Mouse (Mus musculus) macrophage (primary cell): Measurements from ENCODE around the gene Plcd3. TPM values are rescaled to one million over a fixed set of nuclear protein-coding genes. Genes with fewer than 3 reads are reported as not detected.

ENCODE experiments used
- H3K27ac ChIP-seq: fragments of 350-480 bp; formaldehyde crosslinking; 2 replicates; pipeline ENCODE4 v1.9.0; 2021
- H3K36me3 ChIP-seq: fragments of 350-480 bp; formaldehyde crosslinking; 2 replicates; pipeline ENCODE4 v1.9.0; 2021; ENCODE audit errors: inconsistent target
- H3K4me3 ChIP-seq: fragments of 350-480 bp; formaldehyde crosslinking; 2 replicates; pipeline ENCODE4 v1.9.0; 2021; ENCODE audit errors: inconsistent target
- H3K79me2 ChIP-seq: fragments of 350-480 bp; formaldehyde crosslinking; 2 replicates; pipeline ENCODE4 v1.9.0; 2021; ENCODE audit errors: inconsistent target
- WGBS: methylation state at CpG from one replicate; pipeline ENCODE4 v1.1.7; 2026; ENCODE audit warnings: inconsistent platforms; ENCODE audit not compliant: missing documents; 5-methylcytosine and 5-hydroxymethylcytosine counted together
- polyA plus RNA-seq: library from polyadenylated mRNA; stranded (reverse); fragments of 250-400 nt; gene quantifications from 3 replicates; pipeline ENCODE4 v1.2.4, GENCODE M21; 2018; ENCODE audit warnings: inconsistent platforms
- total RNA-seq, 78 experiments: library from RNA; depleted of rRNA; stranded (reverse); fragments of 250-400 nt; gene quantifications; 1 replicate in 9 of 78; 2 replicates in 24 of 78; 3 replicates in 43 of 78; 4 replicates in 2 of 78; pipeline ENCODE4 v1.2.4; 2018; ENCODE audit warnings: inconsistent platforms in 56 of 78

Gene Plcd3
- 1 to 10 TPM in 2 of 26 experiments, under 1 TPM in 12, not detected in 12; 0.24 to 2.5 (median 0.41) TPM for total RNA-seq (2018; cell fraction: chromatin; rRNA removed)
- under 1 TPM in 15 of 26 experiments, not detected in 11; 0.04 to 0.25 (median 0.09) TPM for total RNA-seq (2018; cell fraction: cytosol; rRNA removed)
- total RNA-seq (2018; cell fraction: nucleus; rRNA removed): 1 to 10 TPM in 1 of 26 experiments, under 1 TPM in 6, not detected in 19; 0.12 to 1.1 (median 0.25) TPM
- 0.07 to 0.21 TPM in 2 of 3 replicates, not detected in the other for polyA plus RNA-seq

GRCm38 (mm10) chr11:103101481-103101865 lies at the start of gene Plcd3, which contains the start of gene Acbd4:
Plcd3 (minus strand) TSS chr11:103101658.
Acbd4 (plus strand) TSS chr11:103101682.
- WGBS: 2% methylated on average over 34 of the region's 34 CpGs
- no peak within 1 kb of the TSS for H3K27ac ChIP-seq
- H3K79me2 ChIP-seq: no peaks in the 10 kb centered on the region
- H3K4me3 ChIP-seq: peak within 1 kb of the TSS; percentile 24
- H3K36me3 ChIP-seq: no peaks in the 10 kb centered on the region

DNA sequence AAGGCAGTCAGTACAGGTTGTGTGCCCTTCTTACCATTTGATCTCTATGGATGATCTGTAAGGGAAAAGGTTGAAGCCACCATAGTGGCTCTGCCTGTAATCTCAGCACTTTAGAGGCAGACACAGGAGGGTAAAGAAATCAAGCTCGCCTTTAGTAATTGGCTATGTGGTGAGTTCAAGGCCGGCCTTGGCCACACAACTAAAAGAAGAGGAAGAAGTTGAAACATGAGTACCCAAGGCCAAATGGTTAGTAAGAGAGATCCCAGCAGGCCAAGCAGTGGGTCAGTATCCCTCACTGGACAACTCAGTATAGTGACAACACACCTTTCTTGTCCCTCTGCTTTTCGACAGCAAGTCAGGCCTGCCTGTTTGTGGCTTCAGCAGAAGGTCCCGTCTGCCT lies 48.3 kb upstream of the Plcd3 start:
- no peak overlapping the region for H3K27ac ChIP-seq
- H3K4me3 ChIP-seq: no peak overlapping the region
- WGBS: 97% methylated on average over 4 of the region's 4 CpGs
- no peaks in the 10 kb centered on the region for H3K36me3 ChIP-seq
- no peaks in the 10 kb centered on the region for H3K79me2 ChIP-seq

GRCm38 (mm10) chr11:103147766-103148165 lies 46.3 kb upstream of the Plcd3 start:
- H3K79me2 ChIP-seq: no peaks in the 10 kb centered on the region
- WGBS: 70% methylated on average over 4 of the region's 4 CpGs
- H3K27ac ChIP-seq: peak overlapping the region; percentile 91
- no peaks in the 10 kb centered on the region for H3K36me3 ChIP-seq
- H3K4me3 ChIP-seq: no peak overlapping the region

GRCm38 (mm10) chr11:103146386-103146785 lies 44.9 kb upstream of the Plcd3 start:
- Histone ChIP-seq H3K36me3 (no peaks in the 10 kb centered on the region), H3K79me2 (no peaks in the 10 kb centered on the region), H3K27ac (peak overlapping the region; percentile 91), H3K4me3 (no peak overlapping the region)
- 33% methylated on average over 4 of the region's 4 CpGs for whole genome bisulfite sequencing

DNA sequence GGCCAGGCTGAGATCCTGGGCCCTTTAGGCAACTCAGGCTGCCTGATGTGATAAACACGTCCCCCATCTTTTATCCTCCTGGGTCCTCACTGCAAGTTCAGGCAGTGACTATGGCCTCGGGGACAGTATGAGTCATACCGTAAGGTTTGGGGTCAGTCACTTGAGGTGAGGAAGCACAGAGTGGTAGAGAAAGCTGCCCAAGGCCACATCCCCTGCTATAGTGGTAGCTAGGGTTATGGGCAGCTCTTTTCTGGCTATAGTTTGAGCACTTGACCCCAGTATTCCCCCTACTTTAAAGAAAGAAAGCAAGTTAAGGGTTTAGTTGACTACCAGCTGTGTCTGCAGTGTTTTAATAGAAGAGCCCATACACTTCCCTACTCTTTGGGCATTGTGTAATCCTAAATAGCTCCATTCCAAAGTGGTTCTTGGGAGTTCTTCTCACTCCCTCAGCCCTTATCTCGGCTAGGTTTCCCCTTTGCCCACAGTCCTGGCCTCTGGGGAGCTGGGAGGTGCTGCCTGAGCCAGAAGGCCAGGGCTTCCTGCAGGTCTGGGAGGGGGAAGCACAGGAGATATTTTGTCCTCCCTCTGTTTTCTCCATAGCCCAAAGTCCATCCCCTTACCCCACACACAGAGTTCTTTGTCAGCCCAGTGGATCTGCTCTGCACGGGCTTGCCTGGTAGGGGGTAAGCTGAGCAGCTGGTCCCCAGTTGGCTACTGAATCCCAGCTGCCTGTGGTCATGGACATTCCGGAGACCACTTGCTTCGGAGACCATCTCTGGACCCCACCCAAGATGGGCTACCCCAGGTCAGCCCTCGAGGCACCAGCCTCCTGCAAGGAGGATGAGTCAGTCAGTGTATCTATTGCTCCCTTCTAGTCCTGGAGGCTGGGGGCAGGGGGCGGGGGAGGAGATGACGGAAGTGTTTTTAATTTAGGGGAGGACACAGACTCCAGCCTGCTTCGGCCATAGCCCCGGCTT lies 43.1 kb upstream of the Plcd3 start:
- Histone ChIP-seq H3K79me2 (no peaks in the 10 kb centered on the region), H3K4me3 (no peak overlapping the region), H3K27ac (peak overlapping the region; percentile 15; the same call in 1 of the 2 replicates), H3K36me3 (no peaks in the 10 kb centered on the region)
- 72% methylated on average over 12 of the region's 12 CpGs for WGBS

DNA sequence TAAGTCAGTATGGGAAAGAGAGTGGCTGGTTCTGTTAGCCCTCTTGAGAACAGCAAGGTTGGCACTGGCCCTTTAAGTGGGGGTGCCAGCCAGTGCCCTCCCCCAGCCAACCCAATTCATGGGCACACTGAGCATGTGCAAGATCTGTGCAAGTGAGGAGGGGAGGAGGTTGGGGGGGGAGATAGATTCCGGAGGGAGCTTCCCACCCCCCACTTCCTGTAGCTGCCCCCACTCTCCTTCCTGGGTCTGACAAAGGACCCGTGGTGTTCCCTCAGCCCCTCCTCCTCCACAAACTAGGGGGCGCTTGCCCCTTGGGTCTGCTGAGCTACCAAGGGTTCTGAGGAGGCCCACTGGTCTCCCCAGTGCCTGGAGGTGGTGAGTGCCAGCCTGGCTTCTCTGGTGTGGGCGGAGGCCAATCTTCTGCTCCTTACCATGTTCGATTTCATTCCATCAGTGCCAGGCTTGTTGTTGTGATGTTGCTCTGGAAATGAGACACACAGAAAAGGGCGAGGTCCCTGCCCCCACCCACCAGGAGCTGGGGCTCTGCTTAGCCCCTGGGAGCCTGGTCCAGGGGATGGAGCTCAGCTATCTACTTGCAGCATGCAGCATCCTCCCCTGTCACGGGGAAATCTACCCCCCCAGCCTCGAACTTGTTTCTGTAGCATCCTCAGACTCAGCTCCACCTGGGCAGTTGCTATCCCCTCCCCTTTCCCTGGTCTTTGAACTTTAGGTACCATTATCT lies 41.2 kb upstream of the Plcd3 start:
- Histone ChIP-seq H3K79me2 (no peaks in the 10 kb centered on the region), H3K36me3 (no peaks in the 10 kb centered on the region), H3K4me3 (no peak overlapping the region), H3K27ac (peak overlapping the region; percentile 25; the same call in 1 of the 2 replicates)
- 36% methylated on average over 8 of the region's 8 CpGs for WGBS

DNA sequence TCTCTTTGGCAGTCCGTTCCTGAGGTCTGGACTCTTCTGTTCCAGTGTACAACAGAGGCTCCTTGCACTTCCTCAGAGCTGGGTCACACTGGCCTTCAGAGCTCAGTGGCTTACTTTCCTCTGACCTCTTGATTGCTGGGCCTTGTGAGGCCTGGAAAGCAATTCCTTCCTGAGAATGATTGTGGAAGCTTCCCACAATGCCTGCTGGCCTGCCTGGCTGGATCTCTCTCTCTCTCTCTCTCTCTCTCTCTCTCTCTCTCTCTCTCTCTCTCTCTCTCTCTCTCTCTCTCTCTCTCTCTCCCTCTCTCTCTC lies 40.4 kb upstream of the Plcd3 start:
- 40% methylated on average over 1 of the region's 1 CpGs for WGBS
- no peak overlapping the region for H3K4me3 ChIP-seq
- H3K79me2 ChIP-seq: no peaks in the 10 kb centered on the region
- H3K36me3 ChIP-seq: no peaks in the 10 kb centered on the region
- H3K27ac ChIP-seq: 0 out of 2 replicates have a peak overlapping the region, but pooled peaks have one; percentile 3

- Histone ChIP-seq H3K27ac (0 out of 2 replicates have a peak overlapping the region, but pooled peaks have one; percentile 3), H3K36me3 (no peaks in the 10 kb centered on the region), H3K4me3 (no peak overlapping the region), H3K79me2 (no peaks in the 10 kb centered on the region)
- 82% methylated on average over 8 of the region's 11 CpGs for WGBS
Measured at GRCm38 (mm10) chr11:103141101-103141943, 39.9 kb upstream of the Plcd3 start.

DNA sequence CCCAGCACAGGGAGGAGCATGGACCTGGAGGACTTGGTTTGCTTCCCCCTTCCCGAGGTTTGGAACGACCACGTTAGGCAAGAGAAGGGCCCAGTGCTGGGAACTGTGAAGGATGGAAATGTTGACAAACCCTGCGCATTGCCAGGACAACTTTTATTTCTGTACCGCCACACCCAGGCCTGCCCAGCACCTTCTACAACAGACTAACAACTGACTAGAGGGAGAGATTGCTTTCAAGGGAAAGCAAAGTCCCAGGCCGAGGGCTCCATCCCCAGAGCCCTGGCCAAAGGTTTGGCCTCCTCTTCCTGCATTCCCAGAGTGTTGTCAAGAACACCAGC lies 39.3 kb upstream of the Plcd3 start:
- 90% methylated on average over 6 of the region's 6 CpGs for WGBS

GRCm38 (mm10) chr11:103139951-103140762 lies 38.7 kb upstream of the Plcd3 start:
- no peak overlapping the region for H3K4me3 ChIP-seq

More for the DNA sequence above, 39.3 kb upstream of the Plcd3 start:
- Histone ChIP-seq H3K27ac (no peak overlapping the region), H3K36me3 (no peaks in the 10 kb centered on the region), H3K79me2 (no peaks in the 10 kb centered on the region), H3K4me3 (no peak overlapping the region)

GRCm38 (mm10) chr11:103136039-103136577 lies 34.6 kb upstream of the Plcd3 start:
- no peaks in the 10 kb centered on the region for H3K36me3 ChIP-seq
- no peak overlapping the region for H3K4me3 ChIP-seq
- H3K27ac ChIP-seq: no peak overlapping the region

More at GRCm38 (mm10) chr11:103139951-103140762, 38.7 kb upstream of the Plcd3 start:
- no peaks in the 10 kb centered on the region for H3K79me2 ChIP-seq
- H3K36me3 ChIP-seq: no peaks in the 10 kb centered on the region
- WGBS: 94% methylated on average over 14 of the region's 14 CpGs
- no peak overlapping the region for H3K27ac ChIP-seq

GRCm38 (mm10) chr11:103134221-103134620 lies 32.8 kb upstream of the Plcd3 start:
- Histone ChIP-seq H3K4me3 (no peak overlapping the region), H3K79me2 (peaks cover 31% of the 10 kb centered on the region), H3K27ac (no peak overlapping the region), H3K36me3 (no peaks in the 10 kb centered on the region)
- 81% methylated on average over 3 of the region's 3 CpGs for WGBS

More at GRCm38 (mm10) chr11:103136039-103136577, 34.6 kb upstream of the Plcd3 start:
- WGBS: 63% methylated on average over 7 of the region's 8 CpGs
- peaks cover 14% of the 10 kb centered on the region for H3K79me2 ChIP-seq
